Mouse (Mus musculus) kidney, embryonic 16.5 days (tissue): ENCODE measurements around the gene Col18a1. TPM values are rescaled to one million over a fixed set of nuclear protein-coding genes. Genes with fewer than 3 reads are reported as not detected.

ENCODE experiments used
- polyA plus RNA-seq: library from polyadenylated mRNA; unstranded; fragments of >200 nt; fragmentation: Nextera tagmentation; extraction: Ambion mirVana; gene quantifications from 2 replicates; pipeline ENCODE4 v1.2.1, GENCODE M21; 2015

Gene Col18a1
- polyA plus RNA-seq, 1 experiment from 2014 or later, result 257 TPM

Other genes starting within 250 kb of the Col18a1 start
- gene Pcbp3, start 204.7 kb downstream of the Col18a1 start, polyA plus RNA-seq, result 53.2 and 54.4 TPM in 2 replicates
- gene Slc19a1, start 134.3 kb downstream of the Col18a1 start, polyA plus RNA-seq, result 58.4 and 60.3 TPM in 2 replicates
- 148 and 149 TPM in 2 replicates for gene Pofut2, start 92.7 kb upstream of the Col18a1 start, polyA plus RNA-seq